Mouse (Mus musculus): ENCODE data around the gene Frmd8.
A peak's percentile ranks its signal among the peaks of the same experiment; 100 is the strongest.

GRCm38 (mm10) chr19:5843781-5844691 is 31.0 kb downstream of the Frmd8 start:
- no peak for TF ChIP-seq CTCF (IDR thresholded peaks at IDR 0.05; ENCODE audit: control insufficient read depth, insufficient read depth, low read length)
- TF ChIP-seq POLR2A (IDR thresholded peaks at IDR 0.05; ENCODE audit: borderline replicate concordance, control insufficient read depth, low read depth, low read length): peak; percentile 85; the same call in 1 of the 2 replicates
